Mouse (Mus musculus) liver, embryonic 14.5 days (tissue): ENCODE data around the gene Smndc1.

Experiments
- CTCF ChIP-seq: IDR thresholded peaks from 2 replicates; pipeline ENCODE4 v1.5.1; 2016; ENCODE audit warnings: antibody characterized with exemption, low read depth, control low read depth
- EP300 ChIP-seq: IDR thresholded peaks from 2 replicates; pipeline ENCODE4 v1.6.1; 2016; ENCODE audit warnings: antibody characterized with exemption, low read depth

- TF ChIP-seq CTCF (no peak), EP300 (no peak)
Measured at GRCm38 (mm10) chr19:53343174-53343881, 47.0 kb downstream of the Smndc1 start.
